Mouse (Mus musculus) limb, embryonic 15.5 days (tissue): ENCODE measurements around the gene Endou. TPM values are rescaled to one million over a fixed set of nuclear protein-coding genes. Genes with fewer than 3 reads are reported as not detected.
"Not testable (repeated sequence)": the region's sequence is repeated elsewhere in the genome, so short reads cannot be mapped to it uniquely, and the experiment has no call there.

Source experiments
- ATAC-seq: fragments of 200-750 bp; cut with Nextera tagmentation; 2 replicates; pipeline ENCODE4 v1.8.0; 2017; ENCODE audit warnings: low read depth, moderate TSS enrichment; ENCODE audit not compliant: insufficient number of reproducible peaks, low FRiP score, low TSS enrichment
- H3K27ac ChIP-seq: fragments of 300-500 bp; sonication (generic); 2 replicates; pipeline ENCODE4 v1.5.1; 2015; ENCODE audit warnings: moderate library complexity, mild to moderate bottlenecking, inconsistent platforms
- H3K27me3 ChIP-seq: fragments of 300-500 bp; sonication (generic); 2 replicates; pipeline ENCODE4 v1.6.1; 2015; ENCODE audit warnings: inconsistent platforms
- H3K36me3 ChIP-seq: fragments of 300-500 bp; sonication (generic); 2 replicates; pipeline ENCODE4 v1.6.1; 2015; ENCODE audit warnings: inconsistent platforms
- H3K4me1 ChIP-seq: fragments of 300-500 bp; sonication (generic); 2 replicates; pipeline ENCODE4 v1.6.1; 2015; ENCODE audit warnings: inconsistent platforms
- H3K4me2 ChIP-seq: fragments of 300-500 bp; sonication (generic); 2 replicates; pipeline ENCODE4 v1.6.1; 2015; ENCODE audit warnings: mild to moderate bottlenecking, inconsistent platforms
- H3K4me3 ChIP-seq: fragments of 300-500 bp; sonication (generic); 2 replicates; pipeline ENCODE4 v1.5.1; 2015; ENCODE audit warnings: mild to moderate bottlenecking, inconsistent platforms
- H3K9ac ChIP-seq: fragments of 300-500 bp; sonication (generic); 2 replicates; pipeline ENCODE4 v1.6.1; 2015; ENCODE audit warnings: inconsistent platforms
- H3K9me3 ChIP-seq: fragments of 300-500 bp; sonication (generic); 2 replicates; pipeline ENCODE4 v1.6.1; 2016; ENCODE audit warnings: inconsistent platforms
- WGBS: fragments of 180-500 bp; shearing (Covaris S2); methylation state at CpG from one replicate; pipeline ENCODE4 v1.1.7; 2015; 5-methylcytosine and 5-hydroxymethylcytosine counted together
- polyA plus RNA-seq: library from polyadenylated mRNA; unstranded; fragments of >200 nt; fragmentation: Nextera tagmentation; extraction: Ambion mirVana; gene quantifications from 2 replicates; pipeline ENCODE4 v1.2.1, GENCODE M21; 2015

Endou gene
- polyA plus RNA-seq, 1 experiment from 2014 or later, result 60.0 TPM

GRCm38 (mm10) chr15:97673256-97674000 lies 57.7 kb downstream of the Endou start:
- no peak overlapping the region for H3K4me3 ChIP-seq
- H3K27ac ChIP-seq, result no peak overlapping the region
- no peaks in the 10 kb centered on the region; the same call in 1 of the 2 replicates for H3K4me1 ChIP-seq
- no peaks in the 10 kb centered on the region for H3K9me3 ChIP-seq
- no peak overlapping the region for H3K4me2 ChIP-seq
- peaks cover 46% of the 10 kb centered on the region for H3K36me3 ChIP-seq
- H3K9ac ChIP-seq, result no peak overlapping the region
- no peaks in the 10 kb centered on the region for H3K27me3 ChIP-seq
- 91% methylated on average over 7 of the region's 7 CpGs for WGBS
- ATAC-seq, result no peak

- Histone ChIP-seq H3K9me3 (no peaks in the 10 kb centered on the region), H3K4me2 (no peak overlapping the region), H3K4me1 (no peaks in the 10 kb centered on the region; the same call in 1 of the 2 replicates), H3K27ac (no peak overlapping the region), H3K27me3 (no peaks in the 10 kb centered on the region), H3K4me3 (no peak overlapping the region), H3K36me3 (peaks cover 34% of the 10 kb centered on the region), H3K9ac (no peak overlapping the region)
- no peak for ATAC-seq
- WGBS, result 76% methylated on average over 9 of the region's 9 CpGs
Measured at GRCm38 (mm10) chr15:97672211-97672765, 58.9 kb downstream of the Endou start.

GRCm38 (mm10) chr15:97670554-97670953 lies 60.6 kb downstream of the Endou start:
- no peak overlapping the region for H3K4me3 ChIP-seq
- peaks cover 18% of the 10 kb centered on the region for H3K36me3 ChIP-seq
- ATAC-seq, result no peak
- no peaks in the 10 kb centered on the region for H3K9me3 ChIP-seq
- no peaks in the 10 kb centered on the region for H3K27me3 ChIP-seq
- no peak overlapping the region for H3K27ac ChIP-seq
- WGBS, result 90% methylated on average over 6 of the region's 6 CpGs
- H3K4me2 ChIP-seq, result no peak overlapping the region
- no peaks in the 10 kb centered on the region; the same call in 1 of the 2 replicates for H3K4me1 ChIP-seq
- no peak overlapping the region for H3K9ac ChIP-seq

- H3K36me3 ChIP-seq, H3K9me3 ChIP-seq, H3K4me1 ChIP-seq, ATAC-seq, H3K9ac ChIP-seq, H3K4me2 ChIP-seq, H3K27me3 ChIP-seq, H3K4me3 ChIP-seq, H3K27ac ChIP-seq: not testable (repeated sequence)
- 66% methylated on average over 16 of the region's 17 CpGs for WGBS
Measured at GRCm38 (mm10) chr15:97668158-97668877, 62.8 kb downstream of the Endou start.

GRCm38 (mm10) chr15:97667437-97667836 lies 63.7 kb downstream of the Endou start:
- Histone ChIP-seq H3K4me3 (no peak overlapping the region), H3K27me3 (no peaks in the 10 kb centered on the region), H3K4me1 (peaks cover 5% of the 10 kb centered on the region; the same call in 1 of the 2 replicates), H3K27ac (no peak overlapping the region), H3K9ac (no peak overlapping the region), H3K4me2 (no peak overlapping the region), H3K9me3 (no peaks in the 10 kb centered on the region), H3K36me3 (no peaks in the 10 kb centered on the region)
- WGBS, result 34% methylated on average over 7 of the region's 7 CpGs
- ATAC-seq, result no peak

GRCm38 (mm10) chr15:97666457-97666770 lies 64.7 kb downstream of the Endou start:
- no peak for ATAC-seq
- H3K27me3 ChIP-seq, result no peaks in the 10 kb centered on the region
- peaks cover 5% of the 10 kb centered on the region; the same call in 1 of the 2 replicates for H3K4me1 ChIP-seq
- H3K36me3 ChIP-seq, result no peaks in the 10 kb centered on the region
- no peak overlapping the region for H3K9ac ChIP-seq
- H3K27ac ChIP-seq, result no peak overlapping the region
- H3K9me3 ChIP-seq, result no peaks in the 10 kb centered on the region
- no peak overlapping the region for H3K4me3 ChIP-seq
- 84% methylated on average over 10 of the region's 10 CpGs for WGBS
- H3K4me2 ChIP-seq, result no peak overlapping the region

GRCm38 (mm10) chr15:97665770-97666456 lies 65.2 kb downstream of the Endou start:
- no peak for ATAC-seq
- no peak overlapping the region for H3K4me3 ChIP-seq
- 72% methylated on average over 25 of the region's 25 CpGs for WGBS

GRCm38 (mm10) chr15:97664981-97665668 lies 66.0 kb downstream of the Endou start:
- Histone ChIP-seq H3K4me1 (peaks cover 5% of the 10 kb centered on the region; the same call in 1 of the 2 replicates), H3K9me3 (no peaks in the 10 kb centered on the region), H3K36me3 (no peaks in the 10 kb centered on the region), H3K27ac (no peak overlapping the region), H3K9ac (no peak overlapping the region), H3K4me2 (no peak overlapping the region), H3K4me3 (no peak overlapping the region), H3K27me3 (no peaks in the 10 kb centered on the region)
- no peak for ATAC-seq
- WGBS, result 62% methylated on average over 16 of the region's 16 CpGs

More at GRCm38 (mm10) chr15:97665770-97666456, 65.2 kb downstream of the Endou start:
- Histone ChIP-seq H3K4me1 (peaks cover 5% of the 10 kb centered on the region; the same call in 1 of the 2 replicates), H3K9me3 (no peaks in the 10 kb centered on the region), H3K27me3 (no peaks in the 10 kb centered on the region), H3K9ac (no peak overlapping the region), H3K27ac (no peak overlapping the region), H3K4me2 (no peak overlapping the region), H3K36me3 (no peaks in the 10 kb centered on the region)

GRCm38 (mm10) chr15:97663750-97664406 lies 67.3 kb downstream of the Endou start:
- Histone ChIP-seq H3K36me3 (no peaks in the 10 kb centered on the region), H3K27me3 (no peaks in the 10 kb centered on the region), H3K9me3 (no peaks in the 10 kb centered on the region), H3K4me2 (peak overlapping the region; percentile 84), H3K4me1 (peaks cover 5% of the 10 kb centered on the region; the same call in 1 of the 2 replicates), H3K4me3 (peak overlapping the region; percentile 47), H3K27ac (no peak overlapping the region), H3K9ac (no peak overlapping the region; the same call in 1 of the 2 replicates)
- ATAC-seq, result 0 out of 2 replicates have a peak, but pooled peaks have one; percentile 40
- WGBS, result 6% methylated on average over 19 of the region's 19 CpGs
